Mouse (Mus musculus): ENCODE results near the gene Hmgb1.

The Hmgb1 gene

GRCm38 (mm10) chr5:149053352-149054168 lies 130.7 kb downstream of the Hmgb1 start:
- DNase-seq (ENCODE audit: low spot score), result peak; percentile 61

- peak; percentile 98 for DNase-seq (ENCODE audit: low spot score)
These were observed 131.6 kb downstream of the Hmgb1 start for GRCm38 (mm10) chr5:149052421-149053338.

GRCm38 (mm10) chr5:149051571-149052420 lies 132.5 kb downstream of the Hmgb1 start:
- peak; percentile 89 for DNase-seq (ENCODE audit: low spot score)

GRCm38 (mm10) chr5:149051194-149051570 lies 133.1 kb downstream of the Hmgb1 start:
- DNase-seq (ENCODE audit: low spot score), result no peak

- DNase-seq (ENCODE audit: low spot score), result peak; percentile 5
These were observed 133.6 kb downstream of the Hmgb1 start for GRCm38 (mm10) chr5:149050588-149051160.

GRCm38 (mm10) chr5:149049435-149049834 lies 134.9 kb downstream of the Hmgb1 start:
- no peak for DNase-seq (ENCODE audit: low spot score)

DNA sequence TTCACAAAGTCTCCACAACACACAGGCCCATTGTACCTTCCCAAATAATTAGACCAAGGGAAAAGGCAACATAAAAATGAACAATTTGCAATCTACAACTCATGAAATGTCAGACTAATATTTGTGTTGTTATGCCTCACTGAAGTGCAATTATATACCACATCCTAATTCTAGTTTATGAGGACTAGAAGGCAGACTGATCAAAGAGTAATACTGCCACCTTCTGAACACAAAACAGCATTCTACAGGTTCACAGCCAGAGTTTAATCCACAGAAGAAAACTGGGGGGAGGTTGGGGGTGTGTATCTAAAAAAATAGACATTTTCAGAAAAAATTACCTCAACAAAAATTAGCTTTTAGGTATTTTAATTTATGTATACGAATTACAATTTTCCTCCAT lies 135.3 kb downstream of the Hmgb1 start:
- no peak for DNase-seq (ENCODE audit: low spot score)

GRCm38 (mm10) chr5:149046650-149047049 lies 137.6 kb downstream of the Hmgb1 start:
- DNase-seq (ENCODE audit: low spot score), result no peak

DNA sequence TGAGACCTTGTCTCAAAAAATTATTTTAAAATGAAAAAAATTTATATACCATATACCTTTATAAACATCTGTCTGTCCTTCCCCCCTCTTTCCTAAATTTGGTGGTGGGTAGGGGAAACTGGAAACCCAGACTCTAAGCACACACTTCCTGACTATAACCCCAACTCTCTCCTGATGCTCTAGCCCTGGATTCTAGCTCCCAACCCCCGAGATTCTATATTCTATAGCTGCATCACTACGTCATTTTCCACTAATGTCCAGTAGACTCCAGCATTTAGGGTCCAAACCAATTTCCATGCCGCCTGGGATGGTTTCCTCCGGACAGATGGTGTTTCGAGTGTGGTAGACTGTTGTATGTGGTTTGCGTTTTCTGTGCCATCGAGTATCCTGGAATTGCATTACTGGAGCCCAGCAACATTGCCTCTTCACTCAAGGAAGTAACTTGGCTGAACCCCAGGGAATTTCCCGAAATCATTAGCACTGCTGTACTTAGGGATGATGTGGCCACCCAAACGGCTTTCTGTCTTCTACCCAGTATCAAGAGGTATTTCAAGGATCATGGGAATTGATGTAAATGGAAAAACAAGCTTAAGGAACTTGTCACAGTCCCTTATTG lies 138.7 kb downstream of the Hmgb1 start:
- no peak for DNase-seq (ENCODE audit: low spot score)

DNA sequence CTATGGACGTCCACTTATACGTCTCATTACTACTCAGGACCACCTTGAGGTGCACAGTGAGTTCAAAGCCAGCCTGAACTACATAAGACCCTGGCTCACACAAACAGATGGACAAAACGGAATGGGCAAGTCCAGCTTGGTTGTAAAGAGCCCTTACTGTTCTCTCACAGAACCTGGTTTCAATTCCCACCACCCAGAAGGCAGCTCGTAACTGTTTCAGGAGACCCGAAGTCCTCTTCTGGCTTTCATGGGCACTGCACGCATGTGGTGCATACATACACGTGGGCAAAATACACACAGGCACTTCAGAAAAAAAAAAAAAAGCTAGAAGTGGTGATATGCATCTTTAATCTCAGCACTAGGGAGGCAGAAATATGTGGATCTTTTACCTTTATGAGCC lies 139.2 kb downstream of the Hmgb1 start:
- DNase-seq (ENCODE audit: low spot score), result no peak

- DNase-seq (ENCODE audit: low spot score), result no peak
These were observed 140.2 kb downstream of the Hmgb1 start for GRCm38 (mm10) chr5:149044067-149044466.

- DNase-seq (ENCODE audit: low spot score), result no peak
These were observed 141.0 kb downstream of the Hmgb1 start for GRCm38 (mm10) chr5:149043240-149043639.

DNA sequence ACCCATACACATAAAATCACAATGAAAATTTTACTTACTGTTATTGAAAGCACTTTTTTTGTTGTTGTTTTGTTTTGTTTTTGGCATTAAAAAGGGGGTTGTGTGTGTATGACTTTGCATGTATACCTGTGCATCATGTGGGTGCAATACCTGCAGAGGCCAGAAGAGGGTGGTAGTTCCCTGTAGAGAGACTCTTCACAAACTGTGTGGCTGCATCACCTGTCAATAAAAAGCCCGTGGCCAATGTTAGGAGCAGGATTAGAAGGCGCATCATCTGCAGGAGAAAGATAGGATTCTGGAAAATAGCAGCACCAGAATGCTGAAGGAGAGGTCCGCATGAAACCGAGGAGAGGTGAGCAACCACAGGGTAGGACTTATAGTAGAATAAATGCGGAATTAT lies 144.5 kb downstream of the Hmgb1 start:
- peak; percentile 68 for DNase-seq (ENCODE audit: low spot score)

DNA sequence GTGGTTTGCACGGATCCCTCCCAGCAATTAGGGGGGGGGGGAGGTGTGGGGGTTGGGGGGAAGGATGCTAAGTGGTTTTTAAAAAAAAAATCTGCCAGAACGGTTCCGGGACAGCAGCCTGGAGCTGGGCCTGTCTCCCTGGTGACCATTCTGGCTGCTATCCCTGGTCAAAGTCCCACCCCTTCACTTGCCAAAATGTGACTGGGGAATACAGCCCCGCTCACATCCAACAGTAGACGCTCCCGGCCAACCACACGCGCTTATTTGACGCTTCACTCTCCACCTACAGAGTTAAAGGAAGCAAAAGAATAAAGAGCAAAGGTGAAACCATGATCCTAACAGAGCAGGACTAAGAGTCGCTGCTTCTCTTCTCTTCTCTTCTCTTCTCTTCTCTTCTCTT lies 146.6 kb downstream of the Hmgb1 start:
- peak; percentile 52 for DNase-seq (ENCODE audit: low spot score)

DNA sequence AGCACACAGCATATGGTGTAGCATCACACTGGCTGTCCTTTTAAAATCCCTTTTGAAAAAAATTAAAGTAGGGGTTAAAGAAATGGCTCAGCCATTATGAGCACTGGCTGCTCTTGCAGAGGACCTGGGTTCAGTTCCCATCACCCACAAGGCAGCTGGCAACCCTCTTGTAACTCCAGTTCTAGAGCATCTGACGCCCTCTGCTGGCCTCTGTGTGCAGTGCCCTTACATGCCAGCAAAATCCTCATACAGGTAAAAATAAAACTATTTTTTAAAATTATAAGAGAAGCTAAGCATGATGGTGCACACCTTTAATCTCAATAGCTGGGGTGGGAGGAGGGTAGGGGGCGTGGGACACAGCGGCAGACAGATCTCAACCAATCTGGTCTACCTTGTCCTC lies 147.4 kb downstream of the Hmgb1 start:
- no peak for DNase-seq (ENCODE audit: low spot score)

DNA sequence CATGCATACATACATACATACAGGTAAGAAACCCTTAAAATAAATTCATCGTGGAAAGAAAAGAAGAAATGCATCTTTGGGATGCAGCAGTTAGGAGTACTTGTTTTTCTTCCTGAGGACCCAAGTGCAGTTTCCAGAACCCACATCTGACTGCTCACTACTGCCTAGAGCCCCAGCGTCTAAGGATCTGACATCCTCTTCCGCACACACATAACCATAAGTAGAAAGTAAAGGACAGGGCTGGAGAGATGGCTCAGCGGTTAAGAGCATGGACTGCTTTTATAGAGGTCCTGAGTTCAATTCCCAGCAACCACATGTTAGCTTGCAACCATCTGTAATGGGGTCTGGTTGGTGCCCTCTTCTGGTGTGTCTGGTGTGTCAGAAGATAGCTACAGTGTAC lies 151.9 kb downstream of the Hmgb1 start:
- DNase-seq (ENCODE audit: low spot score), result no peak

DNA sequence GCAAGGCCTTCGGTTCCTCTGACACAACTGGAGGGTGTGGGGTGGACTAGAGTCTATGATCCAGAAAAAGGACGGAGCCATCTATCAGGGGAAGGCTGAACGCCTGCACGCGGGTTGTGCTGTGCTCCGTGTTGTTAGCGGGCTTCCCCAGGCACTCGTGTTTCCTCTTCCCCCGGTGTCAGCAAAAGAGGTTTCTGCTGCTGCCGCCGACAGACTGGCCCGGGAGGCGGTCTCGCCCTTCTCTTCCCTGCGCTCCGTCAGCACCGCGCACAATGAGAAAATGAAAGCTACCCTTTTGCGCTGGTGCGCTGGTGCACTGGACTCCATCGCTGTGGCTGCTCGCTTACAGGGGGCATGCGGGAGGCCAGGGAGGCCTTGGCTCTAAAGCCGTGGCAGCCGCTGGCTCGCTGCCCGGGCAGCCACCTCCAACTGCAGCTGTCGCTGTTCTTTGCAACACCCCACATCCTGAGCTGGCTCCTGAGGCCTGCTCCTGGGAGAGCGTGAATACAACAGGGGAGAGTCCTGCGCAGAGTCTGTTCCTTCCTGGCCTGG lies 153.0 kb downstream of the Hmgb1 start:
- DNase-seq (ENCODE audit: low spot score), result peak; percentile 72

DNA sequence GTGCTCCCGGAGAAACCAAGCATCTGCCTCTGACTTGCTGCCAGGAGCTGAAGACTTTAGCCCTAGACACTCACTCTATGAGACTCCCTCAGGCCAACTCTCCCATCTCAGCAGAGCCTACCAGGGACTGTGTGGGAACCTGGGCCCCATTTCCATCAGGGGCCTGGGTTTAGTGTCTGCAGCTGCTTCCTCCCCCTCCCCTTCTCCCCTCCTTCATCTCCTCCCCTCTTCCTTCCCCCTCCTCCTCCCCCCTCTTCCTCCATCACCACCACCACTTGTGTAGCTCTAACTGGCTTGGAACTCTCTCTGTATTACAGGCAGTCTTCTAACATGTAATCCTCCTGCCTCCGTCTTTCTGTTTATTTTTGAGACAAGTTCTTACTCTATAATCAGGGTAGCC lies 154.2 kb downstream of the Hmgb1 start:
- DNase-seq (ENCODE audit: low spot score), result no peak

GRCm38 (mm10) chr5:149028394-149028793 lies 155.9 kb downstream of the Hmgb1 start:
- DNase-seq (ENCODE audit: low spot score), result no peak

GRCm38 (mm10) chr5:149027389-149027788 lies 156.9 kb downstream of the Hmgb1 start:
- DNase-seq (ENCODE audit: low spot score), result no peak

GRCm38 (mm10) chr5:149021120-149021519 lies 163.2 kb downstream of the Hmgb1 start:
- DNase-seq (ENCODE audit: low spot score), result no peak
